Mouse (Mus musculus): ENCODE measurements around the gene Gipc3.

Gene Gipc3

DNA sequence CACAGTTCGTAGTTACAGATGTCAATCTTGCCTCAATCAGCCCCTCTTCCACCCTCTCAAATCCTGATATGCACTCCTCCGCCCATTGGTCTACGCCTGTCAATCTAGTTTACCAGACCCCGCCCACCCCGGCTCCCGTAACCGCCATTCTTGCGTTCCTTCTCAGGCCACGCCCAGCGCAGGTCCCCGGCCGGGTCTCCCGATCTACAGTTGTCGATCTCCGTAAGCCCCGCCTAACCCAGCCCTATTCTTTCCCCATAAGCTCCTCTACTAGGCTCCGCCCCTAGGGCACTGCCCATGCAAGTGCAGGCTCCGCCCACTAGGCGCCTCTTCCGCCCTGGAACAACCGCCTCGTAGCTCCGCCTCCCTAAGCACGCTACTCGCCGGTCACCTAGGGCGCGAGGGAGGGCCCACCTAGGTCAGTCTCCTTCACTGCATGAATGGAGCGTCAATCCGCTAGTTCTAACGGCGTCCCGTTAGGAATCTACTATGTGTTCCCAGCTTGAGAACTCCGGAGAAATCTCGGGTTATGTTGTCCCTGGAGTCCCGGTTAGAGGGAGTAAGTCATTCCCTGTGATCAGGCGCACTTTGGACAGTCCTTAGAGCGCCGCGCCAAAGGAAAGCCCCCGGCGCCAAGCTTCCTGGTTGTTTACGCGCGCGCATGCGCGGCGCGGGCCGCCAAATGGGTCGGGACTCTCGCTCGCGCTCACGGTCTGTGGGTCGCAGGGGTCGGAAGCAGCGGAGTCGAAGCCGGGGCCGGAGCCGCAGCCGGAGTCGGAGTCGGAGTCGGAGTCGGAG, 22.3 kb downstream of the Gipc3 start, which contains the start of gene Cactin:
TSS of gene Cactin (plus strand) at position 554 of the 798 bp plus-strand sequence.
- peak; percentile 100 for DNase-seq (ENCODE audit: low spot score)

GRCm38 (mm10) chr10:81319741-81320549, 23.1 kb downstream of the Gipc3 start:
- DNase-seq (ENCODE audit: low spot score): peak; percentile 58

GRCm38 (mm10) chr10:81319330-81319699, 23.8 kb downstream of the Gipc3 start:
- DNase-seq (ENCODE audit: low spot score): no peak

GRCm38 (mm10) chr10:81318589-81319329, 24.3 kb downstream of the Gipc3 start:
- peak; percentile 66 for DNase-seq (ENCODE audit: low spot score)

- DNase-seq (ENCODE audit: low spot score): no peak
These were observed 25.8 kb downstream of the Gipc3 start for GRCm38 (mm10) chr10:81317273-81317672.

- DNase-seq (ENCODE audit: low spot score): no peak
These were observed 26.6 kb downstream of the Gipc3 start for GRCm38 (mm10) chr10:81316338-81317060.

DNA sequence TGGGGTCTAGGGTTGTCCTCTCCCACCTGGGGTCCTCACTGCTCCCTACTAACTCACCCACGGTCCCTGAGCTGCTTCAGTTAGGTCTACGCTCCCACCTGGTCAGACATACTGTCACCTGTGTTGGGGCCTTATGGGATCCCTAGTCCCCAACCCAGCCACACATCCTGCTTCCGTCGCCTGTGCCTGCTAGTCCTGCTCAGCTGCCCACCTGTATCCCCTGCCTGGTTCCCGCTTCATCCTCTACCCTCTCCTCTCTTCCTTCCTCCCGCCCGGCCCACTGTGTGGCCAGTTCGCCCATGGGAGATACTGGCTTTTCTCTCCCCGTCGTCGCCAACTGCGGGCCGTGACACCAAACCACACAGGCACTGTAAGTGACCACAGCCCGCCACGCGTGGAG, 27.5 kb downstream of the Gipc3 start:
- no peak for DNase-seq (ENCODE audit: low spot score)

DNA sequence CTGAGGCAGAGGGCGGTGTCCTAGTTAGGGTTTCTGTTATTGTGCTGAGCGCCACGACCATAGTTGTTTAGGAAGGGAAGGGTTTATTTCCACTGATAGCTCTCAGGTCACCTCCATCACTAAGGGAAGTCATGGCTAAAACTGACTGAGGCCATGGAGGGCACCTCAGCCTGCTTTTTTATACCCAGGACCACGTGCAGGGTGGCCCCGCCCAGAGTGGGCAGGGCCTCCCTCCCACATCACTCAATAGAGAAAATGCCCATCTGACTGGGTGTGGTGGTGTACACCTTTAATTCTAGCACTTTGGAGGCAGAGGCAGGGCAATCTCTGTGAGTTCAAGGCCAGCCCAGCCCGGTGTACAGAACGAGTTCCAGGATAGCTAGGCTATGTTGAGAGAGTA, 28.9 kb downstream of the Gipc3 start:
- DNase-seq (ENCODE audit: low spot score): no peak

DNA sequence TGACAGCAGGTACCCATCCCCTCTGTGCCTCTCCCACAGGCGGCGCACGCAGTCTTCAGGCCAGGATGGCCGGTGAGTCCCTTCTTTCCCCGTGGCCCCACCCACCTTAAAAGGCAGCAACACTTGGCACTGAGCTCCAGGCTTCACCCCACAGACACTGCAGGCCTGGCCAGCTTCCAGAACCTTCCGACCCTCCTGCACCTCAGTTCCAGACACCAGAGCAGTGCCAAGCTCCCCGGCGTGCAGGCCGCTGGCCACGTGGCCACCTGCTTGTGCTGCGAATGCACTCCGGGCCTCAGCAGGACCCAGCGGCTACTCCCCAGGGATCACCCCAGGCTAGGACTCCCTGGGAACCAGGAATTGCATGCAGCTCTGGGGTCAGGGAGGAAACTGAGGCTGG, 29.5 kb downstream of the Gipc3 start:
- DNase-seq (ENCODE audit: low spot score): no peak

GRCm38 (mm10) chr10:81309571-81309970, 33.5 kb downstream of the Gipc3 start:
- no peak for DNase-seq (ENCODE audit: low spot score)

- no peak for DNase-seq (ENCODE audit: low spot score)
These were observed 36.0 kb downstream of the Gipc3 start for GRCm38 (mm10) chr10:81306837-81307682.

GRCm38 (mm10) chr10:81306173-81306668, 36.8 kb downstream of the Gipc3 start:
- no peak for DNase-seq (ENCODE audit: low spot score)

DNA sequence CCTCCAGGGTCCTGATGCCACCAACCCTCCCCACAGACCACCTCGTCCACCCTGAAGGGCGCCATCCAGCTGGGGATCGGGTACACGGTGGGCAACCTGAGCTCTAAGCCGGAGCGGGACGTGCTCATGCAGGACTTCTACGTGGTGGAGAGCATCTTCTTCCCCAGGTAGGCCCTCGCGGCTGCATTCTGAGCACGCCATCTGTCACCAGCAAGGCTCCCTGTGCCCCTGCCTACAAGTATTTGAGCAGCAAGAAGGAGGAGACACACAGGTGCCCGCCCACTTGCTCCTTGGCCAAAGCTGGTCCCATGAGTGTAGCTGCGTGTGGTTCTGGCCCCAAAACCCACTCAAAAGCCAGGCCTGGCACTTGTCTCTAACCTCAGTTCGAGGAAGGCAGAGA, 37.4 kb downstream of the Gipc3 start:
- DNase-seq (ENCODE audit: low spot score): no peak

DNA sequence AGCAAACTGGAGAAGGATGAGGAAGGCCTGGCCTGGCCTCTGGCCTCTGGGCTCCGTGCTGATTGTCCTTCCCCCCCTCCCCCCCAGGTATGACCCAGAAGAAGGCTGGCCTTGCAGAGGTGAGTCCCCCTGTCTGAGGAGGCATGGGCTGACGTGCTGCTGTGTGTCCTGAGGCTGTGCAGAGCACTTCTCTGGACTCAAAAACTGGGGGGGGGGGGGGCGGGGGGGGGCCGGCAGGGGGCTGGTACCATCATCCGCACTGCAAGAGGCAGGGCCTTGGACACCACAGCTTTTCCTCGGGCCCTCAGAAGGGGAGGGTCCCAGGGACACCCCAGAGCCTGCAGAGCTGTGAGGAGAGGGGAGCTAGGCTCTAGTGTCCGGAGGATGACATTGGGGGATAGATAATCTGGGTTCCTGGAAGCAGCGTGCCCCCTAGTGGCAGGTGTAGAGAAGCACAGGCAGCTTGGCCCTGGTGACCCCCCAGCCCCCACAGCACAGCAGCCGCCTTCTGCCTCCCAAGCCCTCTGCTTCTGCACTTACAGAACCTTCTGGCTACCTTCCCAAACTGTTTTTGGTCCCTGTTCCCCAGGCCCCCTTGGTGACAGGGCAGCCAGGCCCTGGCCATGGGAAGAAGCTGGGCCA, 38.3 kb downstream of the Gipc3 start:
- DNase-seq (ENCODE audit: low spot score): no peak

GRCm38 (mm10) chr10:81303761-81304160, 39.3 kb downstream of the Gipc3 start:
- DNase-seq (ENCODE audit: low spot score): no peak

DNA sequence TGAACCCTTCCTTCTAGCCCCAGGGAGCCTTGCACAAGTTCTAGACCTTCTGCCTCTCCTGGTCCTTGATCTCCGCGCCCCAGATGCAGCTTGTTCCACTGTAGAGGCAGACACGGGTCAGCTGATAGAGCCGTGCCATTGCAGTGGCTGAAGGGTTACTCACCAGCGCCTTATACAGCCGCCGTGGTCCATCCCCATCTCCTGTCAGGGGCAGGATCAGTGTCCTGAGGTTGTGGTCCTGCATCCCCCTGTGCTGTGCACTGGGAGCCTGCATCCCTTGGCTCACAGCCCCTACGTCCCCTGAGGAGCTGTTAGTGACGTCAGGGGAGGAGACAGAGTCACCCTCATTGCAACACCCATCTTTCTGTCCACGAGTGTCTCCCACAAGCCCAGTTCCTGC, 39.8 kb downstream of the Gipc3 start:
- no peak for DNase-seq (ENCODE audit: low spot score)

DNA sequence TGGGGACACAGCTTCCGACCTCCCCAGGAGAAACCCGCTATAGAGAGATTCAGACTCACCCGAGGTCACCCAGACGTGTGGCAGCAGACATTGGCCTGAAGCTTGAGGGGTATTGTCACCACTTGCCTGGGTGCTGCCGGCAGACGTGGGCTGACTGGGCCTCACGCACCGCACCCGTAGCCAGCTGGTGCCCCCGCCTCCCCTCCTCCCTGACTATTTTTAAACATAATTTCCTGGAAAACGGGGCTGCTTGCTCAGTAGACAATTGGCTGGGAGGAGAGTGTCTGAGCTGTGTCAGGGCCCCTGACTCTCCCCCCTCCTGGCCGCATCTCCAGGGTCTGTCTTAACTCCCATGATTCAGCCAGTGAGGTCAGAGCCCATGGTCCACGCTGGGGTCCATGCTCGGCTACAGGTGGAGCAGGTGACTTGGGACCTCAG, 40.3 kb downstream of the Gipc3 start:
- DNase-seq (ENCODE audit: low spot score): no peak

GRCm38 (mm10) chr10:81302288-81302687, 40.8 kb downstream of the Gipc3 start:
- DNase-seq (ENCODE audit: low spot score): no peak

- no peak for DNase-seq (ENCODE audit: low spot score)
These were observed 41.7 kb downstream of the Gipc3 start for GRCm38 (mm10) chr10:81301321-81301720.

DNA sequence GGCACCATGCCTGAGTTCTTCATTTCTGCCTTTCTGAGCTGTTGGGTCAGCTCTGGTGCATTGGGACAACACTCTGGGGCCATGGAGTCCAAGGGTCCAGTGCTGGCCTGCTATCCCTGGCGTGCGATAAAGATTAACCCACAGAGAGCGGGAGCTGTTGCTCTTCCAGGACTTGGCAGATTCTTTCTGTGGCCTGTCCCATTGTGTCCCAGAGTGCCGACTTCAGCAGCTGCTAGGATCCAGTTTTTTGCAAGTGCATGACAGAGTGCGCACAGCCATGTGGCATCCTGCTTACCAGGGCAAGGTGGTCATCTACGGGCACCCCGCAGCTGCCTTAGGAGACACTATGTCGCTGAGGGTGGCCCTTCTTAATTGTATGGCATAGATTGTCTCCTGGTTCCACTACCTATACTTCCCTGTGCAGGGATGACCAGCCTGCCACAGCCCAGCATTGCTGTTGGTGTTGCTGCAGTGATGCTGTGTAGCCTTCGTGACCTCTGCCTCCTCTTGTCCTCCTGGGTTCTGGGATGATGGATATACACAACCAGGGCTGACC, 42.6 kb downstream of the Gipc3 start:
- no peak for DNase-seq (ENCODE audit: low spot score)

Data from testis, postnatal 14 days (tissue).